Mouse (Mus musculus) liver, adult (tissue): Measurements from ENCODE around the gene Entr1.

Experiments
- GATA4 ChIP-seq: IDR thresholded peaks from 2 replicates; pipeline ENCODE4 v1.6.1; 2014; ENCODE audit warnings: mild to moderate bottlenecking, low read length; ENCODE audit not compliant: insufficient replicate concordance

Gene Entr1

DNA sequence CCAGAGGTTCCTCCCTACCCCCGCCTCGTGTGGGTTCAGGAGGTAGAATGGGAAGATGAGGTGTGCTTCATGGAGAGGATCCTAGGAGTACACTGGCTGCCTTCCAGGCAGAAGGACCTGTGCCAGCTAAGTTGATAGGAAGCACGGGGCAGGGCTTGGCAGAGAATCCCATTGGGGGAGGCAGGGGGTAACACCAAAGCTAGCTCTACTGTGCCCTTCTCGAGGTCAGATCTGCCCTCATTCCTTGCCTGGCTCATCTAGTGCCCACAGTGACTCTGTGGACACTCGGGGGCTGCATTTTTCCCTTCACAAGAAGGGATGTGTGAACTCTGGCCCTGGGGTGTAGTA is 49.9 kb downstream of the Entr1 start:
- no peak for TF ChIP-seq GATA4

DNA sequence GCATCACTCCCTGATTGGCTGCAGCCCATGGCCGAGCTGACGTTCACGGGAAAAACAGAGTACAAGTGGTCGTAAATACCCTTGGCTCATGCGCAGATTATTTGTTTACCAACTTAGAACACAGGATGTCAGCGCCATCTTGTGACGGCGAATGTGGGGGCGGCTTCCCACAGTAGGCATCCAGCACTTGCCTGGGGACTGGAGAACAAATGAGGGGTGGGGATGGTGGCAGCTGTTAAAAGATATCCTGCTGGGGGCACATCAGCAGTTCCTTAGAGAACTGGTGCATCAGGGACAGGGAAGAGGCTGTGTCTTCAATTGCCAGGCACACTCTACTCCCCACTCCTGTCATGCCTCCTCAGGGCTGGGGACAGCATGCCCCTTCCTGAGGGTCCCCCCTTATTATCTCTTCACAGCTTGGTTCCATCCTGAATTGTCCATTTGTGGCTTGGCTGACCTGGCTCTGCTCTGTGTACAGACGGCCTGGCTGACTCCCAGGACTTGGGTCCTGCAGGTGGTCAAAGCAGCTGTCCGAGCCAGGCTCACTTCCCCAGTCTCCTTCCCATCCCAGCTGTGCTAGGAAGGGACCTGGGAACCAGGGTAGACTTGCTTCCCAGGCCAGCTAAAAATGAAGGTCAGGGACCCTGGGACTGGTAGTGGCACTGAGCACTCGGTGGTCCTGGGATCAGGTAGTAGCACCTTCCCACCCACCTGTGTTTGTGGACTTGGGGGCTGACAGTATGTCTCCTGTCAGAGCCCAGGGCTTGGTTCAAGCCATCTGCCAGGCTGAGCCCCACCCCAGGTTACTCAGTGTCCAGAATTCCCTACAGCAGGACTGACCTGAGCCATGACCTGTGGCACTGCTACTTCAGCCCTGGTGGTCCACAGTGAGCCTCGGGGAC is 50.6 kb downstream of the Entr1 start:
- TF ChIP-seq GATA4, result no peak
